Mouse (Mus musculus): ENCODE measurements at regions not wholly inside any gene's neighbourhood (a gene's known extent, or its start where the extent isn't known, plus 50 kb on each side); places are given as distances from the start of the nearest gene placed in this dataset.

DNA sequence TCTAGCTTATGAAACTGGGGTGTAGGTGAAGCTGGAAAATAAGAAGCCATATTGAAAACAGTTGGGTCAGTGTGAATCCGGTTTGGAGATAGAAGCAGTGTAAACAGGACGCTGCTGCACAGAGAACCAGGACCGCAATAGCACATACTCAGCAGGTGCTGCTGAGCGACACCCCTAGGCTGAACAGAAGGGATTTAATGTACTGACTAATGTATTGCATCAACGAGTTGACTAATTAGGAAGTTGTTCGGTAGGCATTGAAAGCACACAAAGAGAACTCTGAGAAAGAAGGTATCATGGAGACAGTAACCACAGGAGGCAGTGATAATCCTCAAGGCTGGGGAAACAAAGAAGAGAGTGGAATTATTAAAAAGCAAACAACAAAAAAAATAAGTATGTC lies 111.4 kb upstream of the Med14 start:
- H3K4me3 ChIP-seq (ENCODE audit: insufficient read depth, low read depth, low read length): peak overlapping the region; percentile 55
- no peak overlapping the region for H3K27ac ChIP-seq (replicated peaks; ENCODE audit: low read depth, low read length)

DNA sequence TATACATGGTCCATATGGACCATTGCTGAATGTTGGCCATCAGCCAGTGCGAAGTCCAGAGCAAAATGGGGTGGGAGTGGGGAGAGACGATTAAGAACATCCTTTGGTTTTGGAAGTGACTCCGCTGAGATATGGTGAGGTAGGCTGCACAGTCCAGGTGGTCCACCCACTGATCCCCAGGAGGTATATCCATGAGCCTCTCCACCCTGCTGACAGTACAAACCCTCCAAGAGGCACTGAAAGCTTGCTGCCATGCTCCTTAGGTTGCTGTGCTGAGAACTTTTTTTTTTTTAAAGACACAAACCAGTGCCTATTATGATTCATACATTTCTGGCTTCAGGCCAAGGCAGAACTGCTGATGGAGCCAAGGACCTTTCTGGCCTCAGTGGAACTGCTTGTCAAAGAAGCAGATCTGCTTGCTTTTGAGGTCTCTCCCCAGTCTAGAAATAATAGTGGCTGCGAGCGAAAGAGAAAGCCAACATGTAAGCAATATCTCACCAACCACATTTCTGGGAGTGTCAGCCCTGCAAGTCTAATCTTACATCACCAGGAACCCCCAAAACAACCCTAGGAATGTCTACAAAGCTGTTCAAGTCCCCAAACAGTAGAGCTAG lies 105.1 kb upstream of the Med14 start:
- H3K4me1 ChIP-seq (ENCODE audit: control insufficient read depth, insufficient read depth, insufficient read length, low read length): no peaks in the 10 kb centered on the region
- H3K4me3 ChIP-seq (ENCODE audit: insufficient read depth, low read depth, low read length): no peak overlapping the region
- H3K27ac ChIP-seq (replicated peaks; ENCODE audit: low read depth, low read length): no peak overlapping the region

More for the DNA sequence above, 111.4 kb upstream of the Med14 start:
- no peaks in the 10 kb centered on the region for H3K4me1 ChIP-seq (ENCODE audit: control insufficient read depth, insufficient read depth, insufficient read length, low read length)

DNA sequence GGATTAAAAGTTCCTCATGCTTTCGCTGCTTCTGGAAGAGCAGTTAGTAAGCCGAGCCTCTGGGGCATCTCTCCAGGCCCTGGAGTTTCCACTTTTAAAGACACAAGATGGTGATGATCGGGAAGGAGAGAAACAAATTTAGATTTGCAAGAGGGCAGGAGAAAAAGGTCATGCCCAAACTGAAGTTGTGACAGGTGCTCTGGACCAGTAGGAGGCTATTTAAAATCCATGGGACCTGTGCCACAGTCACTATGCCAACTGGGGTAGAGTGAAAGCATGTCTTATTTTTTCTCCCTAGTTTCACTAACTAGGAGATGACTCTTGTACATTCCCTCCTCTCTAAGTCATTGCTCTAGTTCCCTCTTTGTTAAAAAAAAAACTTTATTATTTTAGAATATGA lies 104.3 kb upstream of the Med14 start:
- Histone ChIP-seq H3K27ac (replicated peaks; ENCODE audit: low read depth, low read length) (no peak overlapping the region), H3K4me1 (ENCODE audit: control insufficient read depth, insufficient read depth, insufficient read length, low read length) (no peaks in the 10 kb centered on the region), H3K4me3 (ENCODE audit: insufficient read depth, low read depth, low read length) (no peak overlapping the region)

DNA sequence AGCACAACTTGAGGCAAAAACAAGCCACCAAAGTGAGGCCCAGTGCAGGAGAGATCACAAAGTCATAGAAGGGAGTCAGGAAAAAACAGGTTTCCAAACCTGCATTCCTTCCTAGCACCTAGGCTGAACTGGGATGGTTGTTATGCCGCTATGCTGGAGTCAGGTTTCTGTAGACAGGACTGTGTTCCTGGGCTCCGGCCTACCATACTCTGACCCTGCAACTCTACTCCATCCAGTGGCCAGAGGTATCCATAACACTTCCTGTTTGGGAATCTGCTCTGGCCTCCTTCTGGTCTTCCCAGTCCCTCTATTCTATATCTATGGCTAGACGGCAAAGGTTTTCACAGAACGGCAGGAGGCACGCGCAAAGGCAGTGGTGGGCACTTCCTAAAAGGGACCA lies 98.3 kb upstream of the Med14 start:
- Histone ChIP-seq H3K4me3 (ENCODE audit: insufficient read depth, low read depth, low read length) (no peak overlapping the region), H3K27ac (replicated peaks; ENCODE audit: low read depth, low read length) (no peak overlapping the region), H3K4me1 (ENCODE audit: control insufficient read depth, insufficient read depth, insufficient read length, low read length) (no peaks in the 10 kb centered on the region)

DNA sequence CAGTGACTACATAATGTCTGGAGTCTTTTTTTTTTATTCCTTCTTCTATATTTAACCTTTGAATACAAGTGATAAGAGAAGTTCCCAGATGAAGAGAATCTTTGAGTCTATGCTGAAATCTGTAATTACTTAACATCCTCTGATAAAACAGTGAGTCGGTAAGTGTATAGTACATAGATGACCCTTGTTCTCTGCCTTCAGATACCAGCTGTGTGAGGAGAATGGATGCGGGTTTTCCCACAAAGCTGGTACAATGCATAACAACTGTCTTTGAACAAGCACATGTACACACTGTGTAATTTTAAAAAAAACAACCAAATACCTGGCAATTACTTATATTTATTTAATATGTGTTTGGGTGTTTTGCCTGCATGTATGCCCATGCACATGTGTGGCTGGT lies 96.9 kb upstream of the Med14 start:
- no peaks in the 10 kb centered on the region for H3K4me1 ChIP-seq (ENCODE audit: control insufficient read depth, insufficient read depth, insufficient read length, low read length)
- no peak overlapping the region for H3K4me3 ChIP-seq (ENCODE audit: insufficient read depth, low read depth, low read length)
- no peak overlapping the region for H3K27ac ChIP-seq (replicated peaks; ENCODE audit: low read depth, low read length)

DNA sequence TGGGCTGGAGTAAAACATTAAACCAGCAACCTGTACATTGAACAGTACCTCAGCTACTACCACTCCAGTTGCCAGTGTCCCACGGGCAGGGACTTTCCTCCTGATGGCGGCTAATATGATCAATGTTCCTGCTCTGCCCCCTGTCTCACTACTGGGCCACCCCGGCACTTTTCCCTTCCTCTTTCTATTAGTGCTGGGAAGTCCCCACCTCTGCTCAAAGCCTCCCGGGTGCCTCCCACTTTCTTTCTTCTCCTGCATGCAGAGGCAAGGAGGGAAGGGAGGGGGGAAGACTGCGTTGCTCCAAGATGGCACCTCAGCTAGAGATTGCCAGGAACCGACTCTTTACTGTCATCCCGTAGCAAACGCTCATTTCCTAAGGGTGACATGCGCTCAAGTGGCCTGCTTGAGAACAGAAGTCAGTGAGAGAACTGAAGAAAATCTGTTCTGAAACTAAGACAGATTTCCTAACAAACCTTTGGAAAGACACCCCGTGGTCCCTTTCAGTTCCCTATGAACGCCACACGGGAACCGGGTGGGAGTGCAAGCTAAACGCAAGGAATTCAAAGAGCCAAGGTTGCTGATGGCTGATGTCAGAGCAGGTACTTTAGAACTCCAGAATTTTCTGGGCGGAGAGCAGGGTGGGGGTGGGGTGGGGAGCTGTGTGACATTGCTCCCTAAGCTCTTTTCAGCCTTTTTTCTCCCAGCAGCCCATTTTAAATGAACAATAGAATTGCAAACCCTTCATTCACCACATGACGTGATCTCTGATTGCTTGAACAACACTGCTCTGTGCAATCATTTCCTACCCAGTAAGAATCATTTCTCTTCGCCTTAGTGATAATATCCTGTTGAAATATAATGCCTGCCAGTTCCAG lies 96.2 kb upstream of the Med14 start:
- peak overlapping the region; percentile 30 for H3K27ac ChIP-seq (replicated peaks; ENCODE audit: low read depth, low read length)
- H3K4me1 ChIP-seq (ENCODE audit: control insufficient read depth, insufficient read depth, insufficient read length, low read length): no peaks in the 10 kb centered on the region
- H3K4me3 ChIP-seq (ENCODE audit: insufficient read depth, low read depth, low read length): peak overlapping the region; percentile 44

DNA sequence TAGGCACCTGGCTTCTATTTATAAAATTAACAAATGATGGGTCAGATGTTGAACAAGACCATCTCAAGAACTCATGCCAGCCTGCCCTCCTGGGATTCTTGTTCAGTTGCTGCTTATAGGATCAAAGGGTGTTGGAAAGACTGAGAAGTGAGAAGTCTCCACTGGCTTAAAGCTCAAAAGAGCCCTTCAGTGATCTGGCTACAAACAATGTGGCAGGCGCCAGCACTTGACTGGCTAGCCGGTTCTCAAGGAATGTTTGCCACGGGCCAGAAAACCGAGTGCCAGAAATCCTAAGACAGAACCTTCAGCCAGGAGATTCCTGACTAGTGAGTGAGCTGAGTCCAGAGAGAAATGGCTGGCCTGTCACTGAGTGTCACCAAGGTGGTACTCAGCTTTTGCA lies 93.6 kb upstream of the Med14 start:
- no peak overlapping the region for H3K4me3 ChIP-seq (ENCODE audit: insufficient read depth, low read depth, low read length)
- no peaks in the 10 kb centered on the region for H3K4me1 ChIP-seq (ENCODE audit: control insufficient read depth, insufficient read depth, insufficient read length, low read length)
- no peak overlapping the region for H3K27ac ChIP-seq (replicated peaks; ENCODE audit: low read depth, low read length)

DNA sequence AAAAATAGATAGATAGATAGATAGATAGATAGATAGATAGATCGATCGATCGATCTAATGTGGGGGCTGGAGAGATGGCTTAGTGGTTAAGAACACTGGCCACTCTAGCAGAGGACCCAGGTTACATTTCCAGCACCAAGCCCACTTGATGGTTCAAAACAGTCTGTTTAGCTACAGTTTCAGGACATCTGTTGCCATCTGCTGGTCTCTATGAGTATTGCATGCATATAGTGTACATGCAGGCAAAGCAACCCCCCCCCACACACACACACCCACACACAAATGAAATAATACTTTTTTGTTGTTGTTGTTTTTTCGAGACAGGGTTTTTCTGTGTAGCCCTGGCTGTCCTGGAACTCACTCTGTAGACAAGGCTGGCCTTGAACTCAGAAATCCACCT lies 89.8 kb upstream of the Med14 start:
- no peak overlapping the region for H3K27ac ChIP-seq (replicated peaks; ENCODE audit: low read depth, low read length)
- no peaks in the 10 kb centered on the region for H3K4me1 ChIP-seq (ENCODE audit: control insufficient read depth, insufficient read depth, insufficient read length, low read length)
- no peak overlapping the region for H3K4me3 ChIP-seq (ENCODE audit: insufficient read depth, low read depth, low read length)

DNA sequence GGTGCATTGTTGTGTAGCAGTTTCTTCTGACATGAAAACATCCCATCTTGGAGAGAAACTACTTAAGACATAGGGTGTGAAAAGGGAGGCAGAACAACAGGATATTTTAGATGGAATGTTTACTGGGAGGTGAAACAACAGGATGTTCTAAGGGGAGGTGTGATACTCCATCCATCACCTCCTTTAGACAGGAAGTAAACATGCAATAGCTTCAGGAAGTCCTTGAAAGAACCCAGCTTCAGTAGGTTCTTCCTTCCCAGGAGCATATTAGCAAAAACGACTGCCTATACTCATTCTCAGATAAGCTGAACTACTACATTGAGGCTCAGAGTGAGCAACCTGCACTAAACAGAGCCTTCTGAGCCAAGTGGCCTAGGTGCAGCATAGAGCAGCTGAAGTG lies 82.6 kb upstream of the Med14 start:
- H3K4me1 ChIP-seq (ENCODE audit: control insufficient read depth, insufficient read depth, insufficient read length, low read length): no peaks in the 10 kb centered on the region
- H3K27ac ChIP-seq (replicated peaks; ENCODE audit: low read depth, low read length): no peak overlapping the region
- H3K4me3 ChIP-seq (ENCODE audit: insufficient read depth, low read depth, low read length): no peak overlapping the region

DNA sequence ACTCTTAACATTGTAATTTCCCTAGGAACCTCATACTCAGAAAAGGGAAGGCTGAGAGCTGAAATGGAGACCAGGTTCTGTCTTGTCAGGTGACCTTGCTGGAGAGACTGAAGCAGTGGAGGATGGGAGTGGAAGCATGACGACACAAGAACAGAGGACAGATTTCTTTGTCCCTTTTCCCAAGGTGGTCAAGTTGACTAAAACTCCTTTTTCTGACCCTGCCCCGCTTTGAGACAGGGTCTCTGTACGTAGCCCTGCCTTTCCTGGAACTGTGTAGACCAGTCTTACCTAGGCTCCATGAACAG lies 79.1 kb upstream of the Med14 start:
- H3K27ac ChIP-seq (replicated peaks; ENCODE audit: low read depth, low read length): no peak overlapping the region
- no peaks in the 10 kb centered on the region for H3K4me1 ChIP-seq (ENCODE audit: control insufficient read depth, insufficient read depth, insufficient read length, low read length)
- H3K4me3 ChIP-seq (ENCODE audit: insufficient read depth, low read depth, low read length): no peak overlapping the region

DNA sequence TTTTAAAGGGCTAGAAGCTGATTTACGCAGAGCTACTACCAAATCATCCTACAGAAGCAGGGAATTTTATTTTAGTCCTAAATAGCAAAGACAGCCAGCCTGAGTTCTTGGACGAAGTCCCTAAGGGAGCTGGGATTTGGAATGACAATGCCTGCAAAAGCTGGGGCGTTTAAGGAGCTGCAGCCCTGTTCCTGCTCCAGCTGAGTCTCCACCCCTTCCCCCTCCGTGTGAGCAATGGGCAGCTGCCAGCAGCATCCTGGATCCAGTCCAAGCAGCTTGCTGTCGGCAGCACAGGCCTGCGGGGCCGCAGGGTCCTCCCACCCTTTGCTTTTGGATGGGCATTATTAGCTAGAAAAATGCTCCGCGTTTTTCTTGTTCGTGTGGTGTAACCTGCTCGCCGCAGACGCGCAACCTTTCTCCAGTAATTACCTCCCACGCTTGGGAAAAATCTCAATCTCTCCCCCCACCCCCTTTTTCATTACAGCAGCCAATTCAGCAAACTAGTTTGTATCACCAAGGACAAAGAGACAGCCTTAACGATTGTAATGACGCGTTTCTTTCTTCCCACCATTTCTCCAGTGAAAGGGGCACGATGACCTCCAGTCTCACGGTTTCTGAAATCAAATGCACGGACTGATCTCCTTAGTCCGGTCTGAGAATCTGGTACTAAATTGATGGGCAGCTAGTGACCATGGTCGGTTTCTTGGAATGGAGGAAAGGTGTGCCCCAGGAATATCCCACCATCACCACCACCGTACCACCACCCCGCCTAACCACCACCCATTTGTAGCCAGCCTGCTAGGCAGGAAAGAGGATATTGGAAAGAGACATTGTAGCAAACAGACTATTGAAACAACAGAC lies 78.5 kb upstream of the Med14 start:
- Histone ChIP-seq H3K4me3 (ENCODE audit: insufficient read depth, low read depth, low read length) (peak overlapping the region; percentile 61), H3K4me1 (ENCODE audit: control insufficient read depth, insufficient read depth, insufficient read length, low read length) (no peaks in the 10 kb centered on the region), H3K27ac (replicated peaks; ENCODE audit: low read depth, low read length) (no peak overlapping the region; the same call in 1 of the 2 replicates)

DNA sequence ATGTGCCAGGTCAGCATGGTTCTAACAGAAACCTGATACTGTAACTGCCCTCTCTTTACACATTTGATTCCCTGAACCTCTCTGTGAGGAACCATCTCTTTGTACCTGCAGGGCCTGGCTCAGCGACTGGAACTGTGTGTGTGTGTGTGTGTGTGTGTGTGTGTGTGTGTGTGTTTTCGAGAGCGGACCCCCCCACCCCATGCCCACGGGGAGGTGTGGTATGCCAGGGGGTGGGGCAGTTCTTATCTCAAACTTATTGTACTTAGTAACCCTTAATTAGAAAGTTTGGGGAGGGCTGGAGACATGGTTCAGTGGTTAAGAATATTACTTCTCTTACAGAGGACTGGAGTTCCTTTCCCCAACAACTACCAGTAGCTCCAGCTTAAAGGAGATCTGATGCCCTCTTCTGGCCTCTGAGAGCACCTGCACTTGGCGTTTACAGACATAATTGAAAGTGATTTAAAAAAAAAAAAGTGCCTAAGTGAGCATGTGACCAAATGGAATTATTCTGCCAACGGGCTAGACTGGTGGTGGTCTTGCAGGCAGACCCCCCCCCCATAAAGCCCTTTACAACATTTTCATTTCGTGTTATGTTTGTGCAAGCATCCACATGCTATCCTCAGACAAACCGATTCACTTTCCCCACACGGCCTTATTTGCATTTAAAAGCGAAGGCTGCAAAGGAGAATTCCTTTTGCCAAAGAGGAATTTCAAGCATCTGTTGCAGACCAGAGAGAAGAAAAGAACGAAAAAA lies 77.7 kb upstream of the Med14 start:
- peak overlapping the region; percentile 61 for H3K4me3 ChIP-seq (ENCODE audit: insufficient read depth, low read depth, low read length)
- no peaks in the 10 kb centered on the region for H3K4me1 ChIP-seq (ENCODE audit: control insufficient read depth, insufficient read depth, insufficient read length, low read length)
- 0 out of 2 replicates have a peak overlapping the region, but pooled peaks have one; percentile 36 for H3K27ac ChIP-seq (replicated peaks; ENCODE audit: low read depth, low read length)

DNA sequence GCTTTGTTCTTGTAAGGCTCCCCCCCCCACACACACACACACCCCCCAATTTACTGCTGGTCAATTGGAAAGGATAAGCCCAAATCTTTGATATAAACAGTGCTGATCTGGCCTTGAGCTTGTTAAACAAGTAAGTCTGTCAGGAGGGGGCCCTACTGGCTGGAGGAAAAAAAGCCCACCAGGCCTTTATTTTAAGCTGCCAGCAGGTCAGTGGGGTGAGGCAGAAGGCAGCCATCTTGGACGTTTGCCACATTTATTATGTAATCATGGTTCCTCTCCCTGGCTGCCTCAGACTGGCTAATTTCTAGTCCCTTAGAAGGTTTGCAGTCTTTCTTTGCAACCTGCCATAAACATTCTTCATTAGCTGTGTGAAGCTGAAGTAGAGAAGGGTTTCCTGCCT lies 75.9 kb upstream of the Med14 start:
- Histone ChIP-seq H3K4me1 (ENCODE audit: control insufficient read depth, insufficient read depth, insufficient read length, low read length) (no peaks in the 10 kb centered on the region), H3K27ac (replicated peaks; ENCODE audit: low read depth, low read length) (no peak overlapping the region), H3K4me3 (ENCODE audit: insufficient read depth, low read depth, low read length) (no peak overlapping the region)

DNA sequence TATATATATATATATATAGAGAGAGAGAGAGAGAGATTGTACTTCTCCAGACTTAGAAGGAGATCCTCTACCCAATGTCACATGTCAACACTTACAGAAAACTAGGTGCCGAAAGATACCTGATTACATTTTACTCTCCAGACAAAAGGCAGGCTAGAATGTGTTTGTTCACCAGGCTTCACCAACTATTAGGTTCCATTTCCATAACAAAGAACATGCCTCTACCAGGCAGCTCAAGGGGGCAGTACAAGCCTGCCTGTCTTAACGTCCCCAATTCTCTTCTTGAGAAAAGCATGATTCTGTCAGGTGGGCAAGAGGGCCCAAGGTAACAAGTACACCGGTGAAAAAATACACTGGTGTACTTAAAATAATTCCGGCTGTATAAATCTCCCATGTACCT lies 72.8 kb upstream of the Med14 start:
- no peak overlapping the region for H3K27ac ChIP-seq (replicated peaks; ENCODE audit: low read depth, low read length)
- H3K4me1 ChIP-seq (ENCODE audit: control insufficient read depth, insufficient read depth, insufficient read length, low read length): no peaks in the 10 kb centered on the region
- no peak overlapping the region for H3K4me3 ChIP-seq (ENCODE audit: insufficient read depth, low read depth, low read length)

DNA sequence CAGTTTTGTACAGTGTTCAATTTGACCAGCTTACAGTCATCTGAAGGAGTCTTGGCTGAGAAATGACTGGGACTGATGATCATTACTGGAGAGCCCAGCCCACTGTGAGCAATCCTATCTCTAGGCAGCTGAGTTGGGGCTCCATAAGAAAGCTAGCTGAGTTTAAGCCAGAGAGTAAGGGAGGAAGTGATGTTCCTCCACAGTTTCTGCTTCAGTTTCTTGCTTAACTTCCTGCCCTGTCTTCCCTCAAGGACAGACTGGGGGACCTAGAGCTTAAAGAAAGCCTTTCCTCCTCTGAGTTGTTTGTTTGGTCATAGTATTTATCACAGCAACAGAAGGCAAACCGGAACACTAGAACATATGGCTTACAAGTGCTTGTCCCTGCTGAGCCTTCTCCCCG lies 70.8 kb upstream of the Med14 start:
- Histone ChIP-seq H3K4me1 (ENCODE audit: control insufficient read depth, insufficient read depth, insufficient read length, low read length) (no peaks in the 10 kb centered on the region), H3K27ac (replicated peaks; ENCODE audit: low read depth, low read length) (peak overlapping the region; percentile 52; the same call in 1 of the 2 replicates), H3K4me3 (ENCODE audit: insufficient read depth, low read depth, low read length) (no peak overlapping the region)
